Mouse (Mus musculus): ENCODE data around the gene Prkcz. TPM values are rescaled to one million over a fixed set of nuclear protein-coding genes. Genes with fewer than 3 reads are reported as not detected.

Gene Prkcz
- 10 to 100 TPM in 2 of 4 experiments, 1 to 10 TPM in 2; 9.1 to 13.9 (median 11.7) TPM for total RNA-seq (2022)

GRCm38 (mm10) chr4:155361303-155361791, at the start of gene Prkcz:
Prkcz (minus strand) TSS chr4:155361361.
- DNase-seq, result peak; percentile 86

DNA sequence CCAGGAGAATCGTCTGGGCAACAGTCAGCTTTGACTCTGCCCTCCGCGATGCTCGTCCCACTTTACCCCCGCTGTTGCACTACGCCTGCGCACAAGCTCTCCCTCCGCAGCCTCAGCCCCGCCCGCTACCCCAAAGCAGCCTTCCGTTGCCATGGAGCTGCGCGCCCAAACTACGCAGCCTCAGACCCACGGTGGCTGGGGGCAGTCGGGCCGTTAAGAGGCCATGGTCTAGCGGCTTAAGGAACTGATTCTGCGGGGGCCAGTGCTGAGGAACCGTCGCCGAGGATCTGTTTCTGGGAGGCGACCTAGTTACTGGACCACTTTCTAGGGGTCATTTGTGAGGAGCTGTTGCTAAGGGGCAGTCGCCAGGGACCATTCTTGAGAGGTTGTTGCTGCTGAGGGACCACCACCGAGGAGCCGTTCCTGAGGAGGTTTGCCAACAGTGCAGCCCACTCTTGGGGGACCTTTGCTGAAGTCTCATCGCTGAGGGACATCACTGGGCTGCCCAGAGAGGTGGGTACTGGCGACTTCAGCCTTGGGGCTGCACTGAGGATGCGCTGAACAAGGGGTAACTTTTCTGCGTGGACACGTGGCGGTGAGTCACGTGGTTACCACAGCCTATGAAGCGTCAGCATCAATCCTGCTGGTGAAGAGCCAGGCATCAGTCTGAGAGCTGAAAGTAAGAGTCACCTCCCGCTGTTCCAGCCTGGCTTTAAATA, 48.1 kb upstream of the Prkcz start, which contains the start of gene Cfap74:
Gene Cfap74 (plus strand): TSS at position 133 of the 719 bp plus-strand sequence.
- peak; percentile 65 for DNase-seq

DNA sequence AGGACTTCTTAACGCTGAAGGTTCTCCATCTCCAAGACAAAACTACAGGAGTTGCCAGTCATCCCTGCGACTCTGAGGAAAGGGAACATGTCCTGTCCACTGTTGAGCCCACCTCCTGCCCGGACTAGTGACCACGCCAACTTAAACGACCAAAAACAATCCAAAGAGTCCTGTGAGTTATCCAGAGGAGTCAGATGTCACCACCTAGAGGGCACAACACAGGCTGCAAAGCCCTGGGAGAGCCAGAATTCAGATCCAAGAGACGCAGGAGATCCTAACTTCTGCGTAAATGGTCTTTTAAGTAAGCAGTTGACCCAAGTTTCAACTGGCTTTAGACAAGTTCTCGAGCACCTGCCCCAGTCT, 47.5 kb upstream of the Prkcz start:
- no peak for DNase-seq

DNA sequence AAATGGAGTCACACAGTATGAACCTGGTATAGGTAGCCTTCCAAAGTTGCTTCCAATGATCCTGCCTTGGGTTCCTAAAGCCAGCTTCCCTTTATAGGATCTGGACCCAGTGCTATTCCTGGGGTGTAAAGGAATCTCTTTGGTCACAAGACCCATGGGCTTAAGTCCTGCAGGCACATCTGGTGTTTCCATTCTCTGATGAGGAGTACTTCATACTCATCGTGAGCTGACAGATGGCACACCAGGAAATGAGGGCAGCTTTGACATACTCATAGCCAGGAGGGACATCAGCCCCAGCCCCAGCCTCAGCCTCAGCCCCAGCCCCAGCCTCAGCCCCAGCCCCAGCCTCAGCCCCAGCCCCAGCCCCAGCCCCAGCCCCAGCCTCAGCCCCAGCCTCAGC, 41.3 kb upstream of the Prkcz start:
- no peak for DNase-seq

DNA sequence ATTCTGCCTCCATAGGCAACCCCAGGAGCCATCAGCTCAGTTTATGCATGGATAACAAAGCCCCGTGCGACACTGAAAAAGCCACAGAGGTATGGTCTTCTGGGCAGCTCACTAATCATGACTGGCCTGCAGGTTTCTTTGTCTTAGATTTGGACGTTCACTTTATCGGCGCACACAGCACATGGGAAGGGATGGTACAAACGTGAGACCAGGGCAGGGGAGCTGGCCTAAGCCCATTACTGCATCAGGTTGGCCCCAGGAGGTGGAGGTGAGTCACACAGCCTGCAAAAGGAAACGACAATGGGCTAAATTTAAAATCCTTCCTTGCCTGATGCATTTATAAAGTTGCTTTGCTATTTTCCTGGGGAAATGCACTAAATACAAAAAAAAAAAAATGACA, 40.0 kb upstream of the Prkcz start:
- DNase-seq, result no peak

- DNase-seq, result no peak
Observed at GRCm38 (mm10) chr4:155398222-155398540, 37.0 kb upstream of the Prkcz start.

- DNase-seq, result no peak
Observed at GRCm38 (mm10) chr4:155397511-155398221, 36.5 kb upstream of the Prkcz start, which contains the start of gene Gabrd. Gabrd (minus strand) TSS chr4:155398112.

DNA sequence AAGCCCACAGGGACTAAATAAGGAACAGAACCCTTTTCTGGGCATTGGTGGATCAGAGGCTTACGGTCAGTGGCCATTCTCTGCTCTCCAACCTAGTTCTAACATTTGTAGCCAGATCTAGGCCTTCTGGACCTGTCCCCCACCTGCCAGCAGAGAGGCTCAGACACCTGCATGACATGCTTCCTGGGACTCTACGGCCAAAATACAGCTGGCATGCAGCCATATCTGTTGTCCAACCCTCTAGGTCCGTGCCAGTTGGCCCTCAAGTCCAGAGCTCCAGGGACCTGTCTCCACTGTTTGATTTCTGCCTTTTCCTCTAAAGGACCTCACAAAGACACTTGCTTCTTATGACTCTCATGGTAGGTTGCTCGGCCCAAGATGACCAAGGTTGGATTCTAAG, 35.6 kb upstream of the Prkcz start:
- DNase-seq, result no peak

DNA sequence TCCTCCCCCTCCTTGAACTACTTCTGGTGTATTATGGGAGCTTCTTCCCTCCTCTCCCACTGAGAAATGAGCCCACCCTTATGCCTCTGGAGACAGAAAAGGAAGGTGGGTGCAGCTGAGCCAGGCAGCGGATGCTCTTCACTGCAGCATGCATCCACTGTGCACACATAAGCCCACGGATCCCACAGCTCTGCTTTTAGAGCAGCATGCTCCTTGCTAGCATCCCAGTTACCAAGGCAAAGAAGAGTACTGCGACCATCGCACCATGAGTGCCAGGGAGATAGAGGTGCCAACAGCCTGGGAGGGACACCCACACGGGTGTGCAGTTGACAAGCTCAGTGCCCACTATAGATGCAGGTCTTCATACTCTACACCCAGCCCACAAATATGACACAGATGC, 34.3 kb upstream of the Prkcz start:
- DNase-seq, result no peak

GRCm38 (mm10) chr4:155387166-155387565, 26.0 kb upstream of the Prkcz start:
- DNase-seq, result no peak

DNA sequence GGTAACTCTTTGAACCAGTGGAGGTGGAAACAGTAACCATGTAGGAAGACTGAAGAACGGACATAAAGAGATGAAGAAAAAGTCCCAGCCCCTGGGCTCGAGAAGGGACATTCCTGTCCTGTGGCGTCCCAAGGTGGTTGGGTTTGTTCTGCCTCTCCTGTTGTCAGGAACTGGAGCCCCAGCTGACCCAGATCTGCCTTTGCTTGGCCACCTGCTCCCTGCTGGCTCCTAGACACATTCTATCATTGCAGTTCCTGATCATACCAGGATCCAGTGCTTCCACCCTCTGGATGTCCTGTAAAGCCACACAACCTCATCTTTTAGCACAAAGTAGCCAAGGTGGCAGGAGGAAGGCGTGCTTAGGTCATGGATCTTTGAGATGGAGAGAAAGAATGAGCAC, 22.2 kb upstream of the Prkcz start:
- DNase-seq, result no peak

- DNase-seq, result no peak
Observed at GRCm38 (mm10) chr4:155382752-155383151, 21.6 kb upstream of the Prkcz start.

- DNase-seq, result no peak
Observed at GRCm38 (mm10) chr4:155381974-155382373, 20.8 kb upstream of the Prkcz start.

GRCm38 (mm10) chr4:155371797-155372735, 10.9 kb upstream of the Prkcz start:
- DNase-seq, result no peak

DNA sequence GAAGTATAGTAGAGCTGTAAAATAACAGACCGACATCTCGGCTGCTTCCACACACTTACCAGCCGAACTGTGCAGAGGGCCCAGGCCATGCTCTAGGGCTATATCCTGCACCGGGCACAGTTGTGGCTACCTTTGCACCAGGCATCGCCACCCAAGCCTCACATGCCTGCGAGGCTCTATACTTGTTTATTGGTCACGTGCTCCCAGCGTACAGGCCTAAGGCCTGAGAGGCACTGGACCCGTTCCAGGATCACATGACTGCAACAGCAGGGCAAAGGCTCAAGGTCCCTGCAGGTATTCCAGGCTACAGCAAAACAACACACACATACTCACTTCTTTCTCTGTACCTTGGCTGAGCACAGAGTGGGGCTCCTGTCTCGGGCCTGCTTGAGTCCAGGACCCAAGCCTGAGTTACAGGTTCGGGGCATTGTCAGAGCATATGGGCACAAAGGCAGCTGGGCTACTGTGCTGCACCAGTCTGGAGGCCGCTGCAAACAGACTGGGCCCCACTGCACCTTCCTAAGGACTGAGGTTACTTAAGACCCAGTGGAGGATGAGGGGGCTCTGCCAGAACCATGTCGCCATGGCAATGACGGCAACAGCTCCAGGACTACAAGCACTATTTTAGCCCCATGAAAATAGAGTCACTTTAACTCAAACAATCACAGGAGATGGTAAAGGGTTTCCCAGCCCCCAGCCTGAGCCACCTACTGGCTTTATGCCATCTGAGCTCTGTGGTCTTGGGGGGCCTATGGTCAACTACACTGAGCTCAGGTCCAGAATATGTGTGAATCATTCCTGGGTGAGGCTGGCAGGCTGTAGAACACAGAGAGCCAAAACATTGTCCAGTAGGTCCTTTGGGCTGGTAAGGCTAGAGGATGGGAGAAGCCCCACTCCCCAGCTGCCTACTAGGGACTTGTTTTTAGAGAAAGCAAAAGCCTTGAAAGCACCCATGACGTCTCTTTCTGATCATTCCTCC, 9.9 kb upstream of the Prkcz start:
- no peak for DNase-seq

DNA sequence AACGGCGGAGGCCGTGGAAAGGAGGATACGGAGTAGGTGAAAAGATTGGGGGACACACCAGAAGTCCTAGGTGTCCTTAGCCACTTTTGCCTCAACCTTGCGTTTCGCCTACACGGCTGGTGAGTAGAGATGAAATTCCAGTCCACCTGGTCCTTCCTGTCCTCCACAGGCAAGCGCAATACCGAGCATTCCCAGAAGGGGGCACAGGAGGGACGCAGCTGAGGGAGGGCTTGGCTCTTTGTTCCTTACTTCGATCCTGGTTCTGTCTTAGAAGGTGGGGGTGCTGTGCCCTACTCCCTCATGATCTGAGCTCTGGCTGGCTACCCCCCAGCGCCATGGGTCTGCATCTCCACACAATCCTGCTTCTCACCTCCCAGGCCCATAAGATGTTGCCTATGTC, 7.5 kb upstream of the Prkcz start:
- DNase-seq, result peak; percentile 51

- DNase-seq, result no peak
Observed at GRCm38 (mm10) chr4:155367739-155368138, 6.6 kb upstream of the Prkcz start.

- DNase-seq, result no peak
Observed at GRCm38 (mm10) chr4:155366784-155367183, 5.6 kb upstream of the Prkcz start.

DNA sequence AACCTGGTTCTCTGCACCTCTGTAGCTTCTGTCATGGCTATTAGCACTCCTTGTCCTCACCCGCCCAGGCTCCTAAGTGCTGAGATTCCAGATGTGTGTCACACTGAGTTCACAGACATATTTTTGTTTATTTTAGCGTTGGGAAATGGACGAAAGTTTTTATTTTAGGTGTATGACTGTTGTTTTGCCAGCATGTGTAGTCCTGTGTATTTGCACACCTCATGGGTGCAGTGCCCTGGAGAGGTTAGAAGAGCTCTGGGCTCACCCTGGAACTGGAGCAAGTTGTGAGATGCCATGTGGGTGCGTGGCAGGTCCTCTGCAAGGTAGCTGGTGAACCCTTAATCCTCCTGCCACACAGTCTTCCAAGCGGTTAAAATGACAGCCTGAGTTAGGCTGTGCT, 1.3 kb upstream of the Prkcz start:
- DNase-seq, result no peak

DNA sequence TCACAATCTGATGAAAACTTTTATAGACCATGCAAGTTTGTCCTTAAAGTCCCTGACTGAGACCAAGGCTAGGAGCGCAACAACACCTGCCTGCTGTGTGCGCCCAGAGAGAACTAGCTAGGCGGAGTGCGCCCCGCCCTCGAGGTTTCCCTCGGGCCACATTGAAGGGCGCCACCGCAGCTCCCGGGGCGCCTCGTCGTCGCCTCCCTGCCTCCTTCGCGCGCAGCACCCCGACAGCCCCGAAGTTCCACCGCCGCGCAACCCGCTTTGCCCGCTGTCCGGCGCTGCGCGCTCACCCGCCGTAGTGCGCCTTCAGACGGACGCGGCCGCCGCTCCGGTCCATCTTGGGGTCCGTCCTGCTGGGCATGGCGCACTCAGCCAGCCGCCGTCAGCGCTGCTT, 305 bp downstream of the Prkcz start:
- DNase-seq, result no peak

All from adrenal gland, adult 8-10 months (tissue).